Mouse (Mus musculus) liver, postnatal 0 days (tissue): ENCODE results near the gene Agbl5.

Experiments
- CTCF ChIP-seq: sonication (generic); IDR thresholded peaks from 2 replicates; pipeline ENCODE4 v1.5.1; 2016; ENCODE audit warnings: antibody characterized with exemption, low read depth
- EP300 ChIP-seq: IDR thresholded peaks from 2 replicates; pipeline ENCODE4 v1.6.1; 2016; ENCODE audit warnings: antibody characterized with exemption, low read depth, mild to moderate bottlenecking

GRCm38 (mm10) chr5:30931378-30931777, 42.9 kb downstream of the Agbl5 start:
- TF ChIP-seq EP300, result no peak
- TF ChIP-seq CTCF, result no peak
